Mouse (Mus musculus): ENCODE results near the gene Avl9. TPM values are rescaled to one million over a fixed set of nuclear protein-coding genes. Genes with fewer than 3 reads are reported as not detected.

Avl9 gene
- polyA plus RNA-seq, 1 experiment from 2014 or later = 8.1 TPM

DNA sequence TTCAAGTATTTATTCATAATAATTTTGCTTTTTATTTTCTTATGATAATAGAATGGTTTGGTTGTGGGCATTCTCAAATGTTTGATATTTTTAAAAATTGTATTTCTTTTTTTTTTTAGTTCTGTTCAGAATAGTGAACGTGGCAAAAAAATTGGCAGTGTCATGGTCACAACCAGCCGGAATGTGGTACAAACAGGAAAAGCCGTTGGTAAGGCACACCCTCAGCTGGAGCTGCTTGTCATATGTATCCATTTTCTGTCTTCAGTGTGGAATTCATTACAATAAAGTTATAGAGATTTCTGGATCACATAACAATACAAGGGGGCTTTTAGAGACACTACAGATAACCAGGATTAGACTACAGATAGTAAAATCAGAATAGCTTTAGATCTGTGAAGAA, 39.0 kb downstream of the Avl9 start:
- ATAC-seq (ENCODE audit: low FRiP score, low TSS enrichment) = no peak
- no peaks in the 10 kb centered on the region for H3K27me3 ChIP-seq (ENCODE audit: control insufficient read depth, insufficient read depth, low read length)
- no peak overlapping the region for H3K9ac ChIP-seq (ENCODE audit: low read length)
- no peaks in the 10 kb centered on the region for H3K9me3 ChIP-seq (ENCODE audit: control insufficient read depth, low read length)
- H3K36me3 ChIP-seq (ENCODE audit: control insufficient read depth, insufficient read depth, low read length) = peaks cover 12% of the 10 kb centered on the region; the same call in 1 of the 2 replicates
- no peak for DNase-seq (ENCODE audit: low spot score)
- WGBS = 89% methylated on average over 3 of the region's 3 CpGs
- no peak overlapping the region for H3K27ac ChIP-seq (replicated peaks)
- no peaks in the 10 kb centered on the region for H3K4me1 ChIP-seq (replicated peaks; ENCODE audit: control insufficient read depth, insufficient read depth)
- H3K4me2 ChIP-seq (replicated peaks; ENCODE audit: low read depth) = no peak overlapping the region
- no peak for TF ChIP-seq EP300 (optimal IDR thresholded peaks at IDR 0.05)
- no peak for TF ChIP-seq CTCF (IDR thresholded peaks at IDR 0.05; ENCODE audit: low read depth)
- no peak overlapping the region for H3K4me3 ChIP-seq (ENCODE audit: low read depth, low read length)

DNA sequence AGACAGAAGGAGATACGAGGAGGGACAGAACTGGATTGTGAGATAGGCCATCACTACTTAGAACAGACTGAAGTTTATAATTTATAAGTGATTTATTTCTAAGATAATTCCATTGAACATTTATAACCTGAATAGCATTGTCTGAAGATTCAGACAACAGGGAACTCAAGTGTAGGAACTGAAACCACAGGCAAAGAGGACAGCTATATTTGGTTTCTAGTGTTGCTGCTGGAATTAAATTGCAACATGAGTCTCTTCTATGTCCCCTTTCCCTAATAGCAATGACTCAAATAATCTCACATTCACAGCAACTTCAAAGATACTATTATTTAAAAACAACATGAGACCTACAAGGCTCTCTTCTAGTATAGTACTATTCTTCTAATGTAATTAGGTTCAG, 41.4 kb downstream of the Avl9 start:
- whole genome bisulfite sequencing = 90% methylated on average over 1 of the region's 1 CpGs
- peaks cover 14% of the 10 kb centered on the region; the same call in 1 of the 2 replicates for H3K36me3 ChIP-seq (ENCODE audit: control insufficient read depth, insufficient read depth, low read length)
- H3K9me3 ChIP-seq (ENCODE audit: control insufficient read depth, low read length) = no peaks in the 10 kb centered on the region
- H3K4me3 ChIP-seq (ENCODE audit: low read depth, low read length) = no peak overlapping the region
- DNase-seq (ENCODE audit: low spot score) (no peak), ATAC-seq (ENCODE audit: low FRiP score, low TSS enrichment) (no peak)
- no peaks in the 10 kb centered on the region for H3K4me1 ChIP-seq (replicated peaks; ENCODE audit: control insufficient read depth, insufficient read depth)
- TF ChIP-seq EP300 (optimal IDR thresholded peaks at IDR 0.05) (no peak), CTCF (IDR thresholded peaks at IDR 0.05; ENCODE audit: low read depth) (no peak)
- H3K9ac ChIP-seq (ENCODE audit: low read length) = no peak overlapping the region
- no peaks in the 10 kb centered on the region for H3K27me3 ChIP-seq (ENCODE audit: control insufficient read depth, insufficient read depth, low read length)
- H3K4me2 ChIP-seq (replicated peaks; ENCODE audit: low read depth) = no peak overlapping the region
- H3K27ac ChIP-seq (replicated peaks) = no peak overlapping the region

DNA sequence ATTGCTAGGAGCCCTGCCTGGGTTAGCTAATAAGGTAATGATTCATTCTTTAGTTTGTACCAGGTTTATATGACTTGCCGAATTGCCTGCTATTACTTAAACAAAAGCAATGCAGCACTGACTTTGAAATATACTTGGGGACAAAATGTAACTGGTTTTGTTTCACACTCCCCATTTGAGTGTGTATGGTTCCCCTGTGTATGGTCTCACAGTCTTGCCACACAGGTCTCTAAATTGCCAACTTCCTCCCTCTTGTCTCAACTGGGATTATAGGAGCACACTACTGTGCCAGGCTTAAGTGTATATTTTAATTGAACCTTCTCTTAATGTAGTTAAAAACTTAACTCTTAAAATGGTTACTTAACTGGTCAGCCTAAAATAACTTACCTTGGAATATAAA, 44.6 kb downstream of the Avl9 start:
- Histone ChIP-seq H3K27me3 (ENCODE audit: control insufficient read depth, insufficient read depth, low read length) (no peaks in the 10 kb centered on the region), H3K4me3 (ENCODE audit: low read depth, low read length) (no peak overlapping the region), H3K4me2 (replicated peaks; ENCODE audit: low read depth) (no peak overlapping the region), H3K9me3 (ENCODE audit: control insufficient read depth, low read length) (no peaks in the 10 kb centered on the region), H3K9ac (ENCODE audit: low read length) (no peak overlapping the region), H3K27ac (replicated peaks) (no peak overlapping the region), H3K4me1 (replicated peaks; ENCODE audit: control insufficient read depth, insufficient read depth) (no peaks in the 10 kb centered on the region), H3K36me3 (ENCODE audit: control insufficient read depth, insufficient read depth, low read length) (peaks cover 14% of the 10 kb centered on the region; the same call in 1 of the 2 replicates)
- TF ChIP-seq CTCF (IDR thresholded peaks at IDR 0.05; ENCODE audit: low read depth) = no peak
- TF ChIP-seq EP300 (optimal IDR thresholded peaks at IDR 0.05) = no peak
- WGBS = 68% methylated on average over 1 of the region's 1 CpGs
- ATAC-seq (ENCODE audit: low FRiP score, low TSS enrichment) (no peak), DNase-seq (ENCODE audit: low spot score) (no peak)

DNA sequence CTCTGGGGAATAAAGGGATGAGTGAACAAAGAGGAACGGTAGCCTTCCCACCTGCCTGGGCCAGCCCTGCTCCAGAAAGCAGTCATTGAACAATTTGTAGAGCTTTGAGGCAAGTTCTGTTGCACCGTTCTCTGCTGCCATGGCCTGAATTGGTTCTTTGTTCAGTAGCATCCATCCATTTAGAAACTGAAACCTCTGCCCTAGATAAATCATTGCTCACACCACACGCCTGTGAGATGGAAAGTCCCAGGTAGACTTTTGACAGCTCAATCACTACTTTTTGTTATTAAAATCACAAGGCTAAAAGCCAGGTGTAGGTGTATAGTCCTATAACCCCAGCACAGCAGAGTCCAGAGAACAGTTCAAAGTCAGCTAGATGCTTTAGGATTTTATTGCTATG, 50.6 kb downstream of the Avl9 start:
- H3K4me1 ChIP-seq (replicated peaks; ENCODE audit: control insufficient read depth, insufficient read depth) = no peaks in the 10 kb centered on the region
- no peak overlapping the region for H3K4me3 ChIP-seq (ENCODE audit: low read depth, low read length)
- no peak overlapping the region for H3K9ac ChIP-seq (ENCODE audit: low read length)
- ATAC-seq (ENCODE audit: low FRiP score, low TSS enrichment) = no peak
- 63% methylated on average over 3 of the region's 3 CpGs for WGBS
- H3K27me3 ChIP-seq (ENCODE audit: control insufficient read depth, insufficient read depth, low read length) = no peaks in the 10 kb centered on the region
- no peak overlapping the region for H3K27ac ChIP-seq (replicated peaks)
- no peak overlapping the region for H3K4me2 ChIP-seq (replicated peaks; ENCODE audit: low read depth)
- no peaks in the 10 kb centered on the region for H3K9me3 ChIP-seq (ENCODE audit: control insufficient read depth, low read length)
- no peak for DNase-seq (ENCODE audit: low spot score)
- no peak for TF ChIP-seq CTCF (IDR thresholded peaks at IDR 0.05; ENCODE audit: low read depth)
- TF ChIP-seq EP300 (optimal IDR thresholded peaks at IDR 0.05) = no peak
- peaks cover 2% of the 10 kb centered on the region; the same call in 1 of the 2 replicates for H3K36me3 ChIP-seq (ENCODE audit: control insufficient read depth, insufficient read depth, low read length)

DNA sequence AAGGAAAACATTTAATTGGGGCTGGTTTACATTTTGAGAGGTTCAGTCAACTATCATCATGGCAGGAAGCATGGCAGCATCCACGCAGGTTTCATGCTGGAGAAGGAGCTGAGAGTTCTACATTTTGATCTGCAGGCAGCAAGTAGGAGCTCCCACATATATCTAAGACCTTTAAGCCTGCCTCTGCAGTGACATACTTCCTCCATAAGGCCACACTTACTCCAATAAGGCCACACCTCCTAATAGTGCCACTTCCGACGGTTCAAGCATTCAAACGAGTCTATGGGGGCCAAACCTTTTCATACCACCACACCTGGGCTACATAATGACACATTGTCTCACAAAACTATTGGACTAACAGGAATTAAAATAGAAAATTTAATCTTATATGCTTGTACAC, 51.0 kb downstream of the Avl9 start:
- Histone ChIP-seq H3K9me3 (ENCODE audit: control insufficient read depth, low read length) (no peaks in the 10 kb centered on the region), H3K4me3 (ENCODE audit: low read depth, low read length) (no peak overlapping the region), H3K27ac (replicated peaks) (no peak overlapping the region), H3K4me1 (replicated peaks; ENCODE audit: control insufficient read depth, insufficient read depth) (no peaks in the 10 kb centered on the region), H3K4me2 (replicated peaks; ENCODE audit: low read depth) (no peak overlapping the region), H3K27me3 (ENCODE audit: control insufficient read depth, insufficient read depth, low read length) (no peaks in the 10 kb centered on the region), H3K36me3 (ENCODE audit: control insufficient read depth, insufficient read depth, low read length) (peaks cover 2% of the 10 kb centered on the region; the same call in 1 of the 2 replicates), H3K9ac (ENCODE audit: low read length) (no peak overlapping the region)
- 79% methylated on average over 4 of the region's 4 CpGs for WGBS
- ATAC-seq (ENCODE audit: low FRiP score, low TSS enrichment) (no peak), DNase-seq (ENCODE audit: low spot score) (no peak)
- TF ChIP-seq EP300 (optimal IDR thresholded peaks at IDR 0.05) (no peak), CTCF (IDR thresholded peaks at IDR 0.05; ENCODE audit: low read depth) (no peak)

DNA sequence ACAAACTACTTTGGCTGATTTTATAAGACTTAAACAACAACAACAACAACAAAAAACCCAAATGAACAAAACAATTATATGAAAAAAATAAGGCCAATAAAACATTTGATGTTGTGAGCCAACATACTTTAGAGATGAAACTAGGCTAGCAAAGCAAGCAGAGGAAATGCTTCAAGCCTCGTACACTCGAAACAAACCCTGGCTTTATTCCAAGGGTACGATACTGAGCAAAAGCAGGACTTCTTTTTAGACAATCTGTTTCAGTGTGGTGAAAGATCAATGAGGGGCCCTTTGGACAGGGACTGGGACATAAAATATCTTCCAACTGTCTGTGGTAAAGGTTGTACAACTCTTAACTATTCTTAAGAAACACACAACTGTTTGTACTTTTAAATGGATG, 61.1 kb downstream of the Avl9 start:
- H3K27me3 ChIP-seq (ENCODE audit: control insufficient read depth, insufficient read depth, low read length) = no peaks in the 10 kb centered on the region
- no peaks in the 10 kb centered on the region for H3K4me1 ChIP-seq (replicated peaks; ENCODE audit: control insufficient read depth, insufficient read depth)
- H3K36me3 ChIP-seq (ENCODE audit: control insufficient read depth, insufficient read depth, low read length) = peaks cover 11% of the 10 kb centered on the region
- H3K27ac ChIP-seq (replicated peaks) = no peak overlapping the region
- TF ChIP-seq CTCF (IDR thresholded peaks at IDR 0.05; ENCODE audit: low read depth) (no peak), EP300 (optimal IDR thresholded peaks at IDR 0.05) (no peak)
- DNase-seq (ENCODE audit: low spot score) (no peak), ATAC-seq (ENCODE audit: low FRiP score, low TSS enrichment) (no peak)
- H3K4me2 ChIP-seq (replicated peaks; ENCODE audit: low read depth) = no peak overlapping the region
- WGBS = 34% methylated on average over 3 of the region's 3 CpGs
- H3K4me3 ChIP-seq (ENCODE audit: low read depth, low read length) = no peak overlapping the region
- no peak overlapping the region for H3K9ac ChIP-seq (ENCODE audit: low read length)
- H3K9me3 ChIP-seq (ENCODE audit: control insufficient read depth, low read length) = no peaks in the 10 kb centered on the region
